ENCODE assay signal across 11 mouse cellular contexts in the genomic region with DNA sequence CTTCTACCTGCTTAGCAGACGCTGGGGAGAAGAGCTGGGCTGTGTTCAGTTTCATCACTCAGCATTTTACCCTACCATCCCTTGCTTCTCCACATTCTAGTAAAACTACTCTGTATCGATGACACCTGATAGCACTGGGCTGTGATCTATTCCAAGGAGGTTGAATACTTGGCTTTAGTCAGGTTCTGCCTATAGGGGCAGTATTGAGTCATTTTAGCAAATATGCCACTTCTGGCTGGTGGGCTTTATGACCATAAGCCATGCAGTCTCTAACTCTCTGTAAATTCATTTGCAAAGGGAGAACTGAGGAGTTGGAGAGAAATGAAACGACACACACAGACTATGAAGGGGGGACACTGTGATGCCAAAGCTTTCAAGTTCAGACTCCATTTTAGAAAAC. TPM values are rescaled to one million over a fixed set of nuclear protein-coding genes. Genes with fewer than 3 reads are reported as not detected.
DNase-seq lines count a peak whose midpoint lies in the region; ATAC-seq and TF ChIP-seq lines count a peak whose summit lies in the region.
"Had no signal": no experiment of that assay in that cellular context is flagged by ENCODE, and none has a peak within 500 bp of the region (broad histone marks: within the 10 kb centered on the region; RNA-seq: fewer than 3 reads in every experiment).

No protein-coding gene starts in this region.

- no peak overlapping the region for H3K9ac ChIP-seq in intestine, postnatal 0 days (ENCODE audit: low read depth, low read length)
- no peak overlapping the region for H3K9ac ChIP-seq in intestine, embryonic 16.5 days (ENCODE audit: low read depth, low read length)
- H3K9ac ChIP-seq: hindbrain, embryonic 12.5 days; liver, embryonic 12.5 days had no signal

- no peak overlapping the region for H3K4me2 ChIP-seq in intestine, postnatal 0 days (replicated peaks; ENCODE audit: low read depth)
- no peak overlapping the region for H3K4me2 ChIP-seq in intestine, embryonic 16.5 days (ENCODE audit: low read depth, low read length)
- H3K4me2 ChIP-seq: hindbrain, embryonic 12.5 days; liver, embryonic 12.5 days had no signal

- no peaks in the 10 kb centered on the region for H3K4me1 ChIP-seq in intestine, postnatal 0 days (replicated peaks; ENCODE audit: control insufficient read depth, insufficient read depth, low read length)
- no peaks in the 10 kb centered on the region for H3K4me1 ChIP-seq in intestine, embryonic 16.5 days (ENCODE audit: control insufficient read depth, insufficient read depth, low read length)
- H3K4me1 ChIP-seq in E14TG2a.4 (replicated peaks; ENCODE audit: low read depth, low read length), result no peaks in the 10 kb centered on the region
- H3K4me1 ChIP-seq: hindbrain, embryonic 12.5 days; liver, embryonic 12.5 days had no signal

- TF ChIP-seq CTCF in intestine, postnatal 0 days (IDR thresholded peaks at IDR 0.05; ENCODE audit: low read depth), result peak; percentile 56
- TF ChIP-seq CTCF in E14TG2a.4 (conservative IDR thresholded peaks at IDR 0.05; ENCODE audit: low read length), result peak; percentile 59

- ATAC-seq in intestine, postnatal 0 days, result no peak
- ATAC-seq in intestine, embryonic 16.5 days, result no peak
- ATAC-seq: liver, embryonic 12.5 days had no signal

- no peaks in the 10 kb centered on the region for H3K36me3 ChIP-seq in intestine, postnatal 0 days (ENCODE audit: control insufficient read depth, insufficient read depth)
- no peaks in the 10 kb centered on the region for H3K36me3 ChIP-seq in intestine, embryonic 16.5 days (ENCODE audit: control insufficient read depth, insufficient read depth, low read length)
- no peaks in the 10 kb centered on the region for H3K36me3 ChIP-seq in E14TG2a.4 (ENCODE audit: insufficient read depth, low read length)
- H3K36me3 ChIP-seq: hindbrain, embryonic 12.5 days; liver, embryonic 12.5 days had no signal

- WGBS in intestine, postnatal 0 days, result 69% methylated on average over 3 of the region's 3 CpGs
- 69% methylated on average over 3 of the region's 3 CpGs for WGBS in intestine, embryonic 16.5 days

- DNase-seq in 3T3-L1 (ENCODE audit: low read depth, low spot score), result peak; percentile 63
- peak; percentile 21 for DNase-seq in embryo, embryonic 9.5 days (ENCODE audit: extremely low spot score)
- no peak for DNase-seq in urinary bladder, postnatal 10 days (ENCODE audit: low spot score)
- no peak for DNase-seq in layer of hippocampus, adult 9-11 months
- DNase-seq: gastrocnemius, postnatal 25 days had no signal

- no peak overlapping the region for H3K27ac ChIP-seq in intestine, postnatal 0 days (ENCODE audit: low read depth, low read length)
- no peak overlapping the region for H3K27ac ChIP-seq in intestine, embryonic 16.5 days (ENCODE audit: low read length)
- H3K27ac ChIP-seq: hindbrain, embryonic 12.5 days; liver, embryonic 12.5 days had no signal

- peaks cover 3% of the 10 kb centered on the region; the same call in 1 of the 2 replicates for H3K9me3 ChIP-seq in intestine, postnatal 0 days (ENCODE audit: control insufficient read depth)
- H3K9me3 ChIP-seq in intestine, embryonic 16.5 days (ENCODE audit: control insufficient read depth, low read length), result no peaks in the 10 kb centered on the region
- no peaks in the 10 kb centered on the region for H3K9me3 ChIP-seq in E14TG2a.4 (ENCODE audit: low read length)
- H3K9me3 ChIP-seq: hindbrain, embryonic 12.5 days; liver, embryonic 12.5 days had no signal

- H3K27me3 ChIP-seq in intestine, postnatal 0 days (replicated peaks; ENCODE audit: control insufficient read depth, insufficient read depth, low read length), result no peaks in the 10 kb centered on the region
- no peaks in the 10 kb centered on the region for H3K27me3 ChIP-seq in intestine, embryonic 16.5 days (replicated peaks; ENCODE audit: control insufficient read depth, insufficient read depth, low read length)
- H3K27me3 ChIP-seq in E14TG2a.4 (ENCODE audit: insufficient read depth, low read length), result peaks cover 16% of the 10 kb centered on the region
- H3K27me3 ChIP-seq: hindbrain, embryonic 12.5 days; liver, embryonic 12.5 days had no signal

- no peak overlapping the region for H3K4me3 ChIP-seq in intestine, postnatal 0 days (ENCODE audit: low read depth, low read length)
- H3K4me3 ChIP-seq in intestine, embryonic 16.5 days (ENCODE audit: low read length), result no peak overlapping the region
- no peak overlapping the region for H3K4me3 ChIP-seq in E14TG2a.4 (replicated peaks; ENCODE audit: low read length)
- H3K4me3 ChIP-seq: hindbrain, embryonic 12.5 days; liver, embryonic 12.5 days; myocyte had no signal

RNA-seq across cellular contexts. Expression of a gene that starts 55.6 kb away (rescaled TPM):
- polyA plus RNA-seq in intestine, postnatal 0 days (2015; fragmentation: Nextera tagmentation; extraction: Ambion mirVana), result not detected in 2 replicates
- 0.11 TPM in 1 of 2 replicates, not detected in the other for polyA plus RNA-seq in intestine, embryonic 16.5 days (2015; fragmentation: Nextera tagmentation; extraction: Ambion mirVana)
- polyA plus RNA-seq: hindbrain, embryonic 12.5 days; liver, embryonic 12.5 days; myocyte had no signal

Comparison
In these comparisons a context has a peak if more than half of its experiments do, and no peak if none do; other contexts are left out.
1. DNase-seq: peak in 3T3-L1 (single experiment) and embryo, embryonic 9.5 days (single experiment); none in urinary bladder, postnatal 10 days (single experiment) and layer of hippocampus, adult 9-11 months (single experiment).